Mouse (Mus musculus) Patski (cell line): ENCODE measurements around the gene Fam47e. TPM values are rescaled to one million over a fixed set of nuclear protein-coding genes. Genes with fewer than 3 reads are reported as not detected.

Experiments
- ATAC-seq: fragments of 100-300 bp; one replicate; pipeline ENCODE4 v1.8.0; 2021
- CTCF ChIA-PET: fragments of 350-600 bp; sonication (Branson Sonifier 250); formaldehyde crosslinking; loops from one replicate; lab custom pipeline; 2022; ENCODE audit warnings: inconsistent platforms; lab: Charles Lee
- POLR2A ChIA-PET: fragments of 350-600 bp; sonication (Branson Sonifier 250); formaldehyde crosslinking; loops from one replicate; lab custom pipeline; 2022; ENCODE audit warnings: antibody characterized with exemption, inconsistent platforms; lab: Charles Lee
- DNase-seq: peaks from one replicate; pipeline ENCODE4 v3.0.0-alpha.2; 2011; ENCODE audit warnings: low read depth, low spot score
- H3K27me3 ChIP-seq: fragments of 371-371 bp; one replicate; pipeline ENCODE4 v1.5.1; 2021
- CTCF ChIP-seq: fragments of 100-300 bp; IDR thresholded peaks from one replicate; pipeline ENCODE4 v1.5.1; 2021
- in situ Hi-C: fragments of 300-500 bp; cut with MboI; formaldehyde crosslinking; loops from 3 replicates; pipeline ENCODE4 v1.11.1; 2018; ENCODE audit warnings: low pct_unique_long_range_greater_than_20kb, mixed read lengths
- polyA plus RNA-seq: library from polyadenylated mRNA; unstranded; gene quantifications from one replicate; pipeline ENCODE4 v1.2.3, GENCODE M21; 2021

Gene Fam47e
- polyA plus RNA-seq, 1 experiment from 2014 or later: not detected

- no peak for ATAC-seq
- ChIA-PET POLR2A (no interaction called here), CTCF (interaction anchor here (1.3 kb wide), 1 partner anchor 154 kb away, joined by 3 read pairs; no protein-coding TSS in a partner anchor)
- in situ Hi-C loops: no loop called here
- DNase-seq: no peak
- H3K27me3 ChIP-seq: no peaks in the 10 kb centered on the region
- no peak for TF ChIP-seq CTCF
Measured at GRCm38 (mm10) chr5:92552611-92553010, 2.3 kb upstream of the Fam47e start.

GRCm38 (mm10) chr5:92553939-92554338 is 930 bp upstream of the Fam47e start:
- peak; percentile 60 for TF ChIP-seq CTCF
- ChIA-PET POLR2A (no interaction called here), CTCF (interaction anchor here (0.8 to 1.4 kb wide), 3 partner anchors 18 to 92 kb away, joined by 3 read pairs; no protein-coding TSS in a partner anchor)
- H3K27me3 ChIP-seq: no peaks in the 10 kb centered on the region
- no peak for DNase-seq
- no peak for ATAC-seq
- in situ Hi-C loops: no loop called here

- ChIA-PET POLR2A (no interaction called here), CTCF (interaction anchor here (0.8 to 1.4 kb wide), 3 partner anchors 18 to 93 kb away, joined by 3 read pairs; no protein-coding TSS in a partner anchor)
- DNase-seq (no peak), ATAC-seq (no peak)
- in situ Hi-C loops: no loop called here
- no peak for TF ChIP-seq CTCF
- H3K27me3 ChIP-seq: no peaks in the 10 kb centered on the region
Measured at GRCm38 (mm10) chr5:92554443-92554842, 426 bp upstream of the Fam47e start.

- ChIA-PET POLR2A (no interaction called here), CTCF (no interaction called here)
- ATAC-seq (no peak), DNase-seq (no peak)
- no peak for TF ChIP-seq CTCF
- H3K27me3 ChIP-seq: no peaks in the 10 kb centered on the region
- in situ Hi-C loops: no loop called here
Measured at GRCm38 (mm10) chr5:92555905-92556304, 1.0 kb downstream of the Fam47e start.

GRCm38 (mm10) chr5:92557508-92557907 is 2.6 kb downstream of the Fam47e start:
- H3K27me3 ChIP-seq: no peaks in the 10 kb centered on the region
- DNase-seq (no peak), ATAC-seq (no peak)
- ChIA-PET POLR2A (no interaction called here), CTCF (no interaction called here)
- TF ChIP-seq CTCF: no peak
- in situ Hi-C loops: no loop called here

GRCm38 (mm10) chr5:92560201-92560600 is 5.3 kb downstream of the Fam47e start:
- TF ChIP-seq CTCF: no peak
- ATAC-seq (no peak), DNase-seq (no peak)
- CTCF ChIA-PET: interaction anchor here (1.0 to 1.2 kb wide), 2 partner anchors 21 to 26 kb away, joined by 3 read pairs; no protein-coding TSS in a partner anchor
- POLR2A ChIA-PET: no interaction called here
- in situ Hi-C loops: no loop called here
- no peaks in the 10 kb centered on the region for H3K27me3 ChIP-seq

GRCm38 (mm10) chr5:92562002-92562401 is 7.1 kb downstream of the Fam47e start:
- POLR2A ChIA-PET: no interaction called here
- H3K27me3 ChIP-seq: no peaks in the 10 kb centered on the region
- DNase-seq (no peak), ATAC-seq (no peak)
- CTCF ChIA-PET: interaction anchor here (0.9 kb wide), 1 partner anchor 28 kb away, joined by 3 read pairs; no protein-coding TSS in a partner anchor
- no peak for TF ChIP-seq CTCF
- in situ Hi-C loops: no loop called here

- CTCF ChIA-PET: interaction anchor here (1.6 kb wide), 1 partner anchor 17 kb away, joined by 3 read pairs; no protein-coding TSS in a partner anchor
- no peak for TF ChIP-seq CTCF
- no peaks in the 10 kb centered on the region for H3K27me3 ChIP-seq
- POLR2A ChIA-PET: no interaction called here
- DNase-seq (no peak), ATAC-seq (no peak)
- in situ Hi-C loops: no loop called here
Measured at GRCm38 (mm10) chr5:92571232-92571631, 16.4 kb downstream of the Fam47e start.

GRCm38 (mm10) chr5:92579559-92579958 is 24.7 kb downstream of the Fam47e start:
- peaks cover 4% of the 10 kb centered on the region for H3K27me3 ChIP-seq
- DNase-seq: no peak
- in situ Hi-C loops: no loop called here
- no peak for TF ChIP-seq CTCF
- ChIA-PET CTCF (no interaction called here), POLR2A (no interaction called here)
- no peak for ATAC-seq

GRCm38 (mm10) chr5:92585932-92586331 is 31.1 kb downstream of the Fam47e start:
- DNase-seq: no peak
- CTCF ChIA-PET: interaction anchor here (1.0 kb wide), 1 partner anchor 25 kb away, joined by 3 read pairs; no protein-coding TSS in a partner anchor

GRCm38 (mm10) chr5:92595026-92595425 is 40.2 kb downstream of the Fam47e start:
- CTCF ChIA-PET: interaction anchor here (0.8 to 1.4 kb wide), 2 partner anchors 11 to 133 kb away, joined by 3 read pairs; no protein-coding TSS in a partner anchor
- ATAC-seq: no peak
- H3K27me3 ChIP-seq: peaks cover 15% of the 10 kb centered on the region
- in situ Hi-C loops: no loop called here
- POLR2A ChIA-PET: no interaction called here
- DNase-seq: no peak
- TF ChIP-seq CTCF: no peak

More at GRCm38 (mm10) chr5:92585932-92586331, 31.1 kb downstream of the Fam47e start:
- POLR2A ChIA-PET: no interaction called here
- in situ Hi-C loops: no loop called here
- no peak for TF ChIP-seq CTCF
- peaks cover 3% of the 10 kb centered on the region for H3K27me3 ChIP-seq
- ATAC-seq: no peak

GRCm38 (mm10) chr5:92596865-92597264 is 42.0 kb downstream of the Fam47e start:
- TF ChIP-seq CTCF: no peak
- in situ Hi-C loops: no loop called here
- no peak for DNase-seq
- POLR2A ChIA-PET: no interaction called here
- no peak for ATAC-seq
- CTCF ChIA-PET: no interaction called here
- H3K27me3 ChIP-seq: peaks cover 15% of the 10 kb centered on the region
